Mouse (Mus musculus) T-helper 1 cell (primary cell): ENCODE measurements at regions not wholly inside any gene's neighbourhood (a gene's known extent, or its start where the extent isn't known, plus 50 kb on each side); places are given as distances from the start of the nearest gene placed in this dataset.

ENCODE experiments used
- in situ Hi-C: fragments of 300-600 bp; cut with MboI, MseI; formaldehyde crosslinking; loops from one replicate; pipeline ENCODE4 v1.15.1; 2025; ENCODE audit warnings: high pct_unique_total_duplicates

- in situ Hi-C loops, result no loop called here
These were observed 112.7 kb upstream of the Spred2 start for GRCm38 (mm10) chr11:19811271-19811991.

DNA sequence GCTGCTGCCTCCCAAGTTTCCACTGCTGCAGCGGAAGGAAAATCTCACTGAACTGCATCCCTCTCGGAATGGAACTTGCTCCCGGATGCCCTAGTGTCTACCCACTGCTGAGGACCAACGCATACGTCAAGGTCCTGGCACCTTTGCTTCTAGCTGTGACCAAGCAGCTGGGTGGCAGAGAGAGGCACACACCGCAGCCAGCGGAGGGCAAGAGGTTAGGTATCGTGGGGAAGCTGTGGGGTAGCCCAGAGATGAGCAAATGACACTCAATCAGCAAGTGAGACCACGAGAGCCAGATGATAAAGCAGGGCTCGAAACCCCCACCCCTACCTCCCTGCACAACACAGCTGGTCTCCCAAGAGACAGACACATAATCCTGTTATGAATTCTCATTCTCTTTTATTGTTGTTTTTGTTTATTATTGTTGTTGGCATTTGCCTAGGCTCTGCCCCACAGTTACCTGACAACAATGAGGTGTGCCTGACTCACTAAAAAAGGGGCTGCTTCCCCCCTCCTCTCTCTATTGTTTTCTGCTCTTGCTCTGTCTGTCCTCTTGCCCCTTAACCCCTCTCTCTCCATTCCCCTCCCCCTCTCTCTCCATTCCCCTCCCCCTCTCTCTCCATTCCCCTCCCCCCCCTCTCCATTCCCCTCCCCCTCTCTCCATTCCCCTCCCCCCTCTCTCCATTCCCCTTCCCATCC is 112.0 kb upstream of the Spred2 start:
- in situ Hi-C loops, result no loop called here

DNA sequence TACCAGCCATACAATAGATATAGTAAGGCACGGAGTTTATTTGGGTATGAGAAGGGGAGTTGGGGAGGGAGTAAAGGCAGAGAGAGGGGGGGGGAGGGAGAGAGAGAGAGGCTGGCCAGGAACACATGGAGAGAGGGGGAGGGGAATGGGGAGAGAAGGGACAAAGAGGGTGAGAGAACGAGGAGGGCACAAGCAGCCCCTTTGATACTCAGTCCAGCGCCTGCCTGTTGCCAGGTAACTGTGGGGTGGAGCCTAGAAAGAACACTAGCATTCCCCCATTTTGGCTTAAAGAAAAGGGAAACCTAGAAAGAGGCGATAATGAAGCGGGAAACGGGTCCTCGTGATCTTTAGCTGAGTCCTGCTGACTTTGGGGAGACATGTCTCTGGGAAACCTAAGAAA is 110.6 kb upstream of the Spred2 start:
- in situ Hi-C loops, result no loop called here

DNA sequence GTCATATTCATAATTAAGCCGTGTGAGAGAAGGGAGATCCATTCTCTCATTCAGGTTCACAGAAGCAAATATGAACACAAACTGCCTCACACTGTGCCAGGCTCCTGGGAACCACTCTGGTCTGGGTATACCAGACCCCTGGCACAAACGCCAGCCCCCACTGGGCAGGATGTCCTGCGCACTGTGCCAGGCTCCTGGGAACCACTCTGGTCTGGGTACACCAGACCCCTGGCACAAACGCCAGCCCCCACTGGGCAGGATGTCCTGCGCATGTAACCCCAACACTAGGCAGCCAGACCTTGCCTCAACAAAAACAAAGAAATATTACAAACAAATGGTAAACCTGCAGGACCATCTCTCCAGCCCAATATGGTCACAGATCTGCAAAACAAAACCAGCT is 101.2 kb upstream of the Spred2 start:
- in situ Hi-C loops, result no loop called here

DNA sequence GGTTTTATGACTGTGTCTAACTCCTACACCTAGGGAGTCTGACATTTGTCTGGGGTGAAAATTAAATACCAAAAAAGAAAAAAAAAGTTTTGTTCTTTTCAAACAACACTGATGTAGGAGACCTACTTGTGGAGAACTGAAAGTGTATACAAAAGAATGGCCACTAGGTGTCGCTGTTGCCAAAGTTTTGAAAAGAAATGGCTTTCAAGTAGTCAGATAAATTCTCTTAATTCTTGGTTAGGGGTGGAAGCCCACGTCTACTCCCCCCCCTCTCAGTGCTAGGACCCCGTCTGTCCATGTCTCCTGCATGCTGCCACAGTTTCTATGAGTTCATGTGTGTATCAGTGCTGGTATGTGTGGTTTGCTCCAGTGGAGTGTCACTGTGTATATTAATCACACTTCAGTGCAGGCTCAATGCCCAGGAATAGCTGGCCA is 100.7 kb upstream of the Spred2 start:
- in situ Hi-C loops, result no loop called here

DNA sequence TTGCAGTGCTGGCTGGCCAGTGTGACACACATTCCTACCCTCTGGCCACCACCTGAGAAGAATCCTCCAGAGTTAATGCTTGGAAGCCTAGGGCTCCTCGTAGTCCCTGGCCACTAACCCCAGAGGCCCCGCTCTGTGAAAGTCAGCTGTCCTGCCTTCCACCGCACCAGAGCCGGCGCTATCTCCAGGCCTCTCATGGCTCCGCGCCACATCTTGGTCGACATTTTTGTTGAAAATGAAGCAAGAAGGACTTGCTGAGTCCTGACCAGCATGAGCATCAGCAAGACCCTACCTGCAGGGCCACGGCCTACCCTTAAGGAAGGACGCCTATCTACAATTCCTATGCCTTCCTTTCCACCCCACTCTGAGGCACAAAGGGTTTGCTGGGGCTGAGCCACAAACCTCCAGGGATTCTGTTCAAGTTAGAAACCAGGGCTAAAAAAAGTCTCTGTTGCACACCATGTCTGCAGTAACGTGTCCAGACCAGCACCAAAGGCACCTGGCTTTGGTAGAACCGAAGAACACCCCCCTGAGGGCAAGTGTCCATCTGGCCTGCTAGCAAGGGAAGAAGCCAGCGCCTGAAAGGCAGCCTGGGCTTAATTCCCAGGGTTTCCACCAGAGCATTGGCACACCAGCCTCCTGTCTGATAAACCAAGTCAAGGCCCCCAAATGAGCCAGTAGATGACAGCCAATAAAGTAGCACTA is 97.5 kb upstream of the Spred2 start:
- in situ Hi-C loops, result no loop called here

GRCm38 (mm10) chr11:19827996-19828395 is 96.2 kb upstream of the Spred2 start:
- in situ Hi-C loops, result no loop called here

DNA sequence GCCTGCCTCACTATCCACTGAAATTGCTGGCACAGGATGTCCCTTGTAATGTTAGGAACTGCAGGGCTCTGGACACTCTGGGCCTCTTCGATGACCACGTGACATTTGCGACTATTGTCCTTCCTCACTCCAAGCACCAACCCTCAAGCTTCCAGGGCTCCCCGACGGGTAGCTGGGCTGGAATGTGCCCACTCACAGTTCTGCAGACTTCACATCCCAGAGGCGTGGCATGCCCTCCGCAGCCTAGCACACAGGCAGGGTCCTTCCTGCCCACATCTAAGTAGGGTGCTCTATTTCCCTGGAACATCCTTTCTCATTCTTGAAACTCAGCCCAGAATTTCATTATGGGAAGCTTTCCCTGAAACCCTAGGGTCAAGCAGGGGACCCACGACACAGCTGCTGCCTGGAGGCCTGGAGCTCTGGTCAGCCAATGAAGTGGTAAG is 95.2 kb upstream of the Spred2 start:
- in situ Hi-C loops, result no loop called here

DNA sequence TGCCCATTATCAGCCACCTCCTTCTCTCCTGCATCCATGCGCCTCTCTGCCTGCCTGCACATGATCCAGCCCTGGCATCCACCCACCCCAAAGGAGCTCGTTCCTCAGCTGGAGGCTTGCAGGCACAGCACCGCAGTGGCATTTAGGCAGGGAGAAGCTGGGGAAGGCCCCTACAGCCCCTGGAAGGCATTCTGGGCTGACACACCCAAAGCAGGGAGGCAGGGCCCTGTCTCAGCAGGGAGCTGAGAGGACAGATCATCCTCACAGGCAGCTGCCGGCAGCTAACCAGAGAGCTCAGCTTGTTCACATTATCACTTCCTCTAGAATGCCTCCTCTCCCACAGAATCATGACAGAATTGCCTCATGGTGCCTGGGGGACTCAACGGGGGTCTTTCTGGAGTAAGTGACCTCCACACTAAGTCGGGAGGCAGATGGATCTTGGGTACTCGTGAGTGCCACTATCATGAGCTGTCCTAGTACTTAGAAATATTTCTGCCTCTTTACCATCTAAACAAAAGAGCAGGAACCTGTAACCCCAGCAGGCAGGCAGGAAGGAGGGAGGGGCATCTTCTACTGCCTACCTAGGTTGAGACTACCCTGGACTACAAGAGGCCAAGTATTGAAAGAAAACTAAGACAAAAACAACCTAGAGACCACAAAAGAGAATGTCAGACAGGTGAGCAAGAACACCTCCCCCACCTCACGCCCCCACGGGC is 94.5 kb upstream of the Spred2 start:
- in situ Hi-C loops, result loop anchor here (10.0 kb wide), 1 partner anchor 215 kb away; no protein-coding TSS in a partner anchor

DNA sequence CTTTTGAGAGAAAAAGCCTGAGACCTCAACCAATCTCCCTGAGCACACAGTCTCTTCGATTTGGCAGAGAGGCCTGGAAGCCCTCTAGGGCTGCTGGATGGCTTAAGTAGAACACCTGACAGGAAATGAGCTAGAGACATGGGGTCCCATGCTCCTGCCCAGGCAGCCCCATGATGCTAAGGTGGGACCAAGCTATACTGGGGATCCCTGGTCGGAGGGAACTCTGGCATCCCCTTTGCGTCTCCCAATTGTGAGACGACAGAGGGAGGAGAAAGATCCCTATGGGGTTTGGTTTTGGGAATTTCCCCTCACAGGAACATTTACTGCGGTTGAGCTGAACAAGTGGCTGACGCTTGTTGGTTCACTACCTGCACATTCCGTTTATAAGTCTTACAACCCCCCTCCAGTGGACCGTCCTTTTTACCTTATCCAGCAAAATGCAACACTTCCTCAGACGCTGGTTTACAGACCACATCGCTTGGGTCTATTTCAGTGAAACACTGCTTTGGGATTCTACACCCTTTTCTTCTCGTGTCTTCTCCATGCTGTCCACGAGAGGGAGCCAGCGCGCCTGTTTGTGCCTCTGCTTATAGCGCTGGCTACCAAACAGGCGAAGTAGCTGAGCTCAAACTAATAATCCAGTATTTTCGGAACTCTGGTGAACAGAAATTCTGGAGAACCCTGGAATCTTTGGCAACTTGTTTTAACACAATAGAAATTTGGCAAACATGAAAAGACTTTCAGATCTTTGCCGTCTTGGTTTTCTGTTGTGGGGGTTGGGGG is 93.7 kb upstream of the Spred2 start:
- in situ Hi-C loops, result loop anchor here (10.0 kb wide), 1 partner anchor 214 kb away; no protein-coding TSS in a partner anchor

- in situ Hi-C loops, result loop anchor here (10.0 kb wide), 1 partner anchor 210 kb away; no protein-coding TSS in a partner anchor
These were observed 89.6 kb upstream of the Spred2 start for GRCm38 (mm10) chr11:19834561-19834960.

DNA sequence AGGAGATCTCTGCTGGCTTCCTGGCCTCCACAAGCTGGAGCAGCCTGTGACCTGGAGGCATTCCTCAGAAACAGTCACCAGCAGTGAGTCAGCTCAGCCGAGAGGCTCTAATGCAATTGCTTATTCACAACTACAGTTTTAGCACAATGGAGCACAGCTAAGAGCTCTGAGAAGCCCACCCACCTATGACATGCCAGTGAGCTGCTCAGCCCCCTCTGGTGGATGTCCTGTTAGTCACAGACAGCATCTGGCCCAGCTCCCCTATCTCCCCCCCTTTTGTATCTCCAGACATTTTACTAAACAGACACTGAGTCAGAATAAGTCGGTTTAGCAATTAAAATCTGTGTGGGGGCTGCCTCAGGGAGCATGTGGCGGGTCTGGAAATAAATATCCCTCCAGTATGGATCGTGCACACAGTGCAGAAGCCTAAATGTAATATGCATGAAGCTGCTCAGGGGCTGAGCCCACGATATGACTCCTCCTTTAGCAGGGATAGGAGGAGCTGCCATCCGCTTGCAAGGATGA is 88.9 kb upstream of the Spred2 start:
- in situ Hi-C loops, result loop anchor here (10.0 kb wide), 1 partner anchor 210 kb away; no protein-coding TSS in a partner anchor

DNA sequence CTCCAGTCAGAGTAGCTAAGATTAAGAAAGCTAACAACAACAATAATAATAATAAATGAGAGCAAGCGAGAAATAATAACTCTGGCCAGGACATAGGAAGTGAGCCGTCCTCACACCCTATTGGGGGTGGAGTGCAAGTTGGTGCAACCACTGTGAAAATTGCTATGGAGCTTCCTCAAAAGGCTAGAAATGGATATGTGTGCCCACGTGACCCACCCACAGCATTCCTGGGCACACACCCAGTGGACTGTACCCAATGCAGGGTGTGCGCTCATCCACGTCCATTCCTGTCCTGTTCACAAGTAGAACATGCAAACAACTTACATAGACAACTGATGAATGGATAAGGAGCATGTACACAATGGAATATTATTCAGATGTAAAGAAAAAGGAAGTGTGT is 85.2 kb upstream of the Spred2 start:
- in situ Hi-C loops, result loop anchor here (10.0 kb wide), 1 partner anchor 206 kb away; no protein-coding TSS in a partner anchor

- in situ Hi-C loops, result no loop called here
These were observed 81.1 kb upstream of the Spred2 start for GRCm38 (mm10) chr11:19843084-19843483.

DNA sequence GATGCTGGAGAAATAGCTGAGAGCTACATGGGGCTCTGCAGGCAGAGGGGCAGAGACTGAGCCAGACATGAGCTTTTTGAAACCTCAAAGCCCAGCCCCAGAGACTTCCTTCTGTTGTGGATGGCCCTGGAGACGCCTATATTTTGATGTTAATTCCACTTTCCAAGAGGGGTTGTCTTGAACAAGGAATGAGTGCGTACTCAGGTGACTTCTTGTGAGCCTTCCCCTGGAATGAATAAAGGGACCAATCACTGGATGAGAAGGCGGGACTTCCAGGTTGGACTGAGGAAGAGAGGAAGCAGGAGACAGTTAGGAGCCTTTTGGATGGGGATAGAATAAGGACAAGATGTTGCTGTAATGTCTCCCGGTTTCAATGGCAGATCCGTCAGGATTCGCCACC is 76.3 kb upstream of the Spred2 start:
- in situ Hi-C loops, result no loop called here

DNA sequence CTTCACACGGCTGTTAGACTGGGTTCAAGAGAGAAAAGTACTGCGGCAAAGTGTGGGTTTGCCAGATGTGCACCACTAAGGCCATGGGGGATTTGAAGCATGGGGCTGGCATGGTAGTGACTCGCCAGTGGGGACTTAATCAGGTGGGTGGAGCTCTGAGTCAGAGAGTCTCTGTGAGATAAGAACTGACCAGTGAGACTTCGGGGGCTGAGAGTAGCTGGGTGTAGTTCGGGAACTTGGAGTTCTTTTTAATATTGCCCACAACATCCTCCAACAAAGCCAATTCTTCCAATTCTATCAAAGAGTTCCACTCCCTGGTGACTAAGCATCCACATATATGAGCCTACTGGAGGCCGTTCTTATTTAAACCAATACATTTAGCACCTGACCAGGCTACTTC is 75.8 kb upstream of the Spred2 start:
- in situ Hi-C loops, result no loop called here

GRCm38 (mm10) chr11:19849347-19849811 is 74.8 kb upstream of the Spred2 start:
- in situ Hi-C loops, result no loop called here

- in situ Hi-C loops, result no loop called here
These were observed 74.2 kb upstream of the Spred2 start for GRCm38 (mm10) chr11:19849844-19850420.

DNA sequence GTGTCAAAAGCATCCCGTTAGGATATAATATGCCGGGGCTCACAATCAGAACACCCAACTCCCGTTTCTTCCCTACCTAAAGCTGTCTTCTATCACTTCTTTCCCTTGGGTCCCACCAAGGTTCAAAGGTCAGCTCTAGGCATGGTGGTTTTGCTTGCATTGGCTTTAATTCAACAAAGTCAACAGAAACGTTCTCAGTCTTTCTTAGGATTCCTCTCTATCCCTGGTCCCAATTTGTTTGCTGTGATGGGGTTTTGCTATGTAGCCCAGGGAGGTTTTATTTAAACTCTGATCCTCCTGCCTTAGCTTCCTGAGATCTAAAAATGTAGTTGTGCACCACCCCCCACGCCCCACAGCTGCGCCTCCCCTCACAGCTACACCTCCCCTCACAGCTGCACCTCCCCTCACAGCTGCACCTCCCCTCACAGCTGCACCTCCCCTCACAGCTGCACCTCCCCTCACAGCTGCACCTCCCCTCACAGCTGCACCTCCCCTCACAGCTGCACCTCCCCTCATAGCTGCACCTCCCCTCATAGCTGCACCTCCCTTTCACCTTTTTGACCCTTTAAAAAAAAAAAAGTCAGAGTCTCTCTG is 73.1 kb upstream of the Spred2 start:
- in situ Hi-C loops, result no loop called here

GRCm38 (mm10) chr11:19861596-19861995 is 62.6 kb upstream of the Spred2 start:
- in situ Hi-C loops, result no loop called here
